Mouse (Mus musculus) liver, embryonic 13.5 days (tissue): ENCODE results near the gene Dusp14. TPM values are rescaled to one million over a fixed set of nuclear protein-coding genes. Genes with fewer than 3 reads are reported as not detected.

ENCODE experiments used
- ATAC-seq: fragments of 200-750 bp; cut with Nextera tagmentation; 2 replicates; pipeline ENCODE4 v1.8.0; 2017; ENCODE audit warnings: low read depth, mild to moderate bottlenecking, moderate number of reproducible peaks, moderate library complexity
- DNase-seq: peaks from one replicate; pipeline ENCODE4 v3.0.0; 2022
- H3K27ac ChIP-seq: fragments of 300-500 bp; sonication (generic); 2 replicates; pipeline ENCODE4 v1.5.1; 2015; ENCODE audit warnings: moderate library complexity, mild to moderate bottlenecking, inconsistent platforms
- H3K27me3 ChIP-seq: fragments of 300-500 bp; sonication (generic); 2 replicates; pipeline ENCODE4 v1.6.1; 2015; ENCODE audit warnings: mild to moderate bottlenecking, inconsistent platforms
- H3K36me3 ChIP-seq: fragments of 300-500 bp; sonication (generic); 2 replicates; pipeline ENCODE4 v1.6.1; 2015; ENCODE audit warnings: mild to moderate bottlenecking, inconsistent platforms
- H3K4me1 ChIP-seq: fragments of 300-500 bp; sonication (generic); replicated peaks from 2 replicates; pipeline ENCODE4 v1.6.1; 2015; ENCODE audit warnings: inconsistent platforms
- H3K4me2 ChIP-seq: fragments of 300-500 bp; sonication (generic); 2 replicates; pipeline ENCODE4 v1.6.1; 2015; ENCODE audit warnings: inconsistent platforms, mild to moderate bottlenecking, moderate library complexity
- H3K4me3 ChIP-seq: fragments of 300-500 bp; sonication (generic); replicated peaks from 2 replicates; pipeline ENCODE4 v1.5.1; 2015; ENCODE audit warnings: mild to moderate bottlenecking, inconsistent platforms
- H3K9ac ChIP-seq: fragments of 300-500 bp; sonication (generic); 2 replicates; pipeline ENCODE4 v1.6.1; 2015; ENCODE audit warnings: mild to moderate bottlenecking, inconsistent platforms
- H3K9me3 ChIP-seq: fragments of 300-500 bp; sonication (generic); replicated peaks from 2 replicates; pipeline ENCODE4 v1.6.1; 2016; ENCODE audit warnings: inconsistent platforms
- WGBS: fragments of 180-500 bp; shearing (Covaris S2); methylation state at CpG from one replicate; pipeline ENCODE4 v1.1.7; 2015; ENCODE audit not compliant: insufficient replicate concordance; 5-methylcytosine and 5-hydroxymethylcytosine counted together
- polyA plus RNA-seq: library from polyadenylated mRNA; unstranded; fragments of >200 nt; fragmentation: Nextera tagmentation; extraction: Ambion mirVana; gene quantifications from 2 replicates; pipeline ENCODE4 v1.2.1, GENCODE M21; 2015

The Dusp14 gene
- polyA plus RNA-seq, 1 experiment from 2014 or later: 1.3 TPM

DNA sequence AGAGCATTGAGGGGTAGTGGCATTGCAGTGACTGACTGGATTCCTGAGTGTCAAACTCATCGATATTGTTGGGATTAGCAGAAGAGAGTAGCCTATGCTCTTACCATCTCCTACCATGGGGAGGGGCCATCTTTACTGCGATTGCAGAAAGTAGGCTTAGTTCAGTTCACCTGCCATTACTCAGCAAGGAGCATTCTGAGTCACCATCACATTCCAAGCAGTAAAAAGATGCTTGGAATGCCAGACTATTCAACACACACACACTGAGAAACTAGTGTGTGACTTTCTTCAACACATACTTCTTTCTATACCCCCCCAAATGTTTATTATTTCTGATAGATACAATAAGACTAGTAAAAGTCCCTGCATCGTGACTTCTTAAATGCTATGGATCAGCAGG is 11.3 kb upstream of the Dusp14 start:
- Histone ChIP-seq H3K9ac (no peak overlapping the region), H3K27ac (no peak overlapping the region), H3K9me3 (no peaks in the 10 kb centered on the region), H3K4me3 (no peak overlapping the region), H3K4me1 (no peaks in the 10 kb centered on the region), H3K27me3 (no peaks in the 10 kb centered on the region), H3K36me3 (peaks cover 20% of the 10 kb centered on the region), H3K4me2 (no peak overlapping the region)
- no peak for DNase-seq
- 85% methylated on average over 3 of the region's 3 CpGs for whole genome bisulfite sequencing
- no peak for ATAC-seq

- Histone ChIP-seq H3K9me3 (no peaks in the 10 kb centered on the region), H3K9ac (no peak overlapping the region), H3K4me3 (no peak overlapping the region), H3K36me3 (peaks cover 20% of the 10 kb centered on the region), H3K4me2 (no peak overlapping the region), H3K4me1 (no peaks in the 10 kb centered on the region), H3K27ac (no peak overlapping the region), H3K27me3 (no peaks in the 10 kb centered on the region)
- ATAC-seq (no peak), DNase-seq (no peak)
- WGBS: 62% methylated on average over 4 of the region's 4 CpGs
Measured at GRCm38 (mm10) chr11:84079887-84080286, 10.8 kb upstream of the Dusp14 start.

DNA sequence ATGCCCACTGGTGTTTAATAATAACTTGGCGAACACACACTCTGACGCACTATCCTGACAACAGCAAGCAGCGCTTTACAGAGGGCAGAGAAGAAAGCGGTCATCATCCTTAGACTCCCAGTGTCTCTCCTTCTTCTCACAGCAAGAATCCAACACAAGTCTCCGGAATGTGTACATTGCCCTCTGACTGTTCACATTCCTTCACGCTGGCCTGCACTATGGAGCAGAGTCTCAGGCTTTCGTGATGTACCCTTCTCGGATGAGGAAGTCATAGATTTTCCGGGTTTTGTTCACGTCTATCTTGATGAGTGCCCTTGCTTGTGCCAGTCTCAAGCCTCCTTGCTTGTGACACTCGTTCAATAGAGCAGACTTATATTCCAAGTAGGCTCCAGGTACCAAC is 10.3 kb upstream of the Dusp14 start:
- Histone ChIP-seq H3K27me3 (no peaks in the 10 kb centered on the region), H3K9me3 (no peaks in the 10 kb centered on the region), H3K9ac (no peak overlapping the region), H3K4me2 (no peak overlapping the region), H3K27ac (no peak overlapping the region), H3K4me3 (no peak overlapping the region), H3K36me3 (peaks cover 20% of the 10 kb centered on the region), H3K4me1 (no peaks in the 10 kb centered on the region)
- ATAC-seq (no peak), DNase-seq (no peak)
- WGBS: 80% methylated on average over 11 of the region's 11 CpGs

GRCm38 (mm10) chr11:84078601-84079000 is 9.5 kb upstream of the Dusp14 start:
- no peak overlapping the region for H3K9ac ChIP-seq
- WGBS: 82% methylated on average over 9 of the region's 9 CpGs
- H3K27me3 ChIP-seq: no peaks in the 10 kb centered on the region
- H3K36me3 ChIP-seq: peaks cover 20% of the 10 kb centered on the region
- no peak overlapping the region for H3K4me2 ChIP-seq
- no peak for ATAC-seq
- no peak overlapping the region for H3K27ac ChIP-seq
- no peaks in the 10 kb centered on the region for H3K9me3 ChIP-seq
- DNase-seq: no peak
- no peak overlapping the region for H3K4me3 ChIP-seq
- no peaks in the 10 kb centered on the region for H3K4me1 ChIP-seq

DNA sequence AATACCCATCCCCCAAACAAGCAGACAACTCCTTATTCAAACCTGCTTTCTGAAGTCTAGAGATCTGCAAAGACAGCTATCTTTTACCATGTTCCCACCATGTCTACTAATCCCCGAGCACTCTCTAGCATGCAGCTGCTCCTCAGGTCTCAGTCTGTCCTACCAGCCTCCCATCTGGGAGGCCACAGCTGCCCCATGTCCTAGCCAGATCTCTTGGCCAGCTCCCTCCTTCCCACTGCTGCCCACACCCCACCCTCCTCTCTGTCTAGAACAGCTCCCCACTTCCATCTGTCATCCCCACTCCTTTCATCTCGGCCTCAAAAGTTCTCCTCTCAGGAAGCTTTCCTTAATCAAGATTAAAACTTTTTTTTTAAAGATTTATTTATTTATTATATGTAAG is 7.9 kb upstream of the Dusp14 start:
- no peak overlapping the region for H3K4me3 ChIP-seq
- H3K4me1 ChIP-seq: no peaks in the 10 kb centered on the region
- peaks cover 16% of the 10 kb centered on the region for H3K36me3 ChIP-seq
- no peak overlapping the region for H3K27ac ChIP-seq
- peaks cover 2% of the 10 kb centered on the region; the same call in 1 of the 2 replicates for H3K27me3 ChIP-seq
- H3K4me2 ChIP-seq: no peak overlapping the region
- no peak overlapping the region for H3K9ac ChIP-seq
- WGBS: 61% methylated on average over 2 of the region's 2 CpGs
- ATAC-seq: no peak
- H3K9me3 ChIP-seq: no peaks in the 10 kb centered on the region
- DNase-seq: no peak

DNA sequence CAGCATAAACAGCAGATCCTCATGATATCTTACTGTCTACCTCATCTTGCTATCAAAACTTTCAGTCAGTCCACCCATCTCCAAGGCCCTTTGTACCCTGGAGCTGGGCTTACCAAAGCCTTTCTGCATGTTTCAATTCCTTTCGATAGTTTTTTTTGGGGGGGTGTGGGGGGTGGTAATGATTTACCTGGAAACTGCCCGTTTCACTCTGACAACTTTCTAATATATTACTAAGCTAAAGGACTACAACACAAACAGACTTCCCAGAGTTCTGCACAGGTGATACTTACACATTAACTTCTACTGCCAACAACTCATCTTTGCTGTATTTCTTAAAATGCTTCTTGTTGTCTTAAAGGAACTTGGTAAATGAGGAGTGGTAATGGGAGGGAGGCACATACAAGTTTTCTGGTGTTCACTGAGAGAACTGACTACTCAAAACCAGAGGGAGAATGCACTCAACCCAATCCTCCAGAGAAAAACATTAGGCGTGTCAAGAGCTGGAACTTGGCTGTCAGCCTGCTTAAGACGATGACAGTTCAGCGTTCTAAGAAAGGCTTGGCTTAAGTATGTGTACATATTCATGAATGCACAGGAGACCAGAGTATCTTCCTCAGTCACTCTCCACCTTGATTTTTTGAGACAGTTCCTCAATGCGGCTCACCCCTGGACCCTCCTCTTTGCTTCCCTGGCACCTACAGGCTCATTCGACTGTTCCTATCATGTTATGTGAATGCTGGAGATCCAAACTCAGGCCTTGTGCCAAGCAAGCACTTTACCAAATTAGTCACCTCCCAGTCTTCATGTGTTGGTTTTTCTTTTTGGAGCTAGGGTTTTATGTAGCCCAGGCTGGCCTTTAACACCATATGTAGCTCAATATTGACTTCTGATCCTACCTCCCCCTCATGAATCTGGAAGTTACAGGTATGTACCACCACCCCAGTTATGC is 5.0 kb upstream of the Dusp14 start:
- Histone ChIP-seq H3K27ac (no peak overlapping the region), H3K9ac (no peak overlapping the region), H3K4me3 (no peak overlapping the region), H3K4me2 (no peak overlapping the region), H3K36me3 (peaks cover 4% of the 10 kb centered on the region; the same call in 1 of the 2 replicates), H3K4me1 (no peaks in the 10 kb centered on the region), H3K27me3 (peaks cover 26% of the 10 kb centered on the region), H3K9me3 (no peaks in the 10 kb centered on the region)
- DNase-seq: no peak
- ATAC-seq: no peak
- 66% methylated on average over 7 of the region's 7 CpGs for WGBS

- no peak overlapping the region for H3K27ac ChIP-seq
- no peak for DNase-seq
- H3K4me3 ChIP-seq: no peak overlapping the region
- WGBS: 46% methylated on average over 9 of the region's 9 CpGs
- peaks cover 36% of the 10 kb centered on the region for H3K27me3 ChIP-seq
- H3K9me3 ChIP-seq: no peaks in the 10 kb centered on the region
- H3K4me1 ChIP-seq: peaks cover 6% of the 10 kb centered on the region; the same call in 1 of the 2 replicates
- H3K36me3 ChIP-seq: no peaks in the 10 kb centered on the region
- H3K9ac ChIP-seq: no peak overlapping the region
- H3K4me2 ChIP-seq: no peak overlapping the region
- no peak for ATAC-seq
Measured at GRCm38 (mm10) chr11:84072904-84073651, 4.0 kb upstream of the Dusp14 start.

- ATAC-seq (0 out of 2 replicates have a peak, but pooled peaks have one; percentile 36), DNase-seq (no peak)
- H3K27ac ChIP-seq: no peak overlapping the region
- H3K4me3 ChIP-seq: peak overlapping the region; percentile 62
- peak overlapping the region; percentile 49 for H3K9ac ChIP-seq
- 1% methylated on average over 62 of the region's 63 CpGs for whole genome bisulfite sequencing
- no peaks in the 10 kb centered on the region for H3K36me3 ChIP-seq
- H3K27me3 ChIP-seq: peaks cover 79% of the 10 kb centered on the region
- peaks cover 26% of the 10 kb centered on the region for H3K4me1 ChIP-seq
- peak overlapping the region; percentile 77 for H3K4me2 ChIP-seq
- H3K9me3 ChIP-seq: no peaks in the 10 kb centered on the region
Measured at GRCm38 (mm10) chr11:84068191-84069033, 649 bp downstream of the Dusp14 start.

DNA sequence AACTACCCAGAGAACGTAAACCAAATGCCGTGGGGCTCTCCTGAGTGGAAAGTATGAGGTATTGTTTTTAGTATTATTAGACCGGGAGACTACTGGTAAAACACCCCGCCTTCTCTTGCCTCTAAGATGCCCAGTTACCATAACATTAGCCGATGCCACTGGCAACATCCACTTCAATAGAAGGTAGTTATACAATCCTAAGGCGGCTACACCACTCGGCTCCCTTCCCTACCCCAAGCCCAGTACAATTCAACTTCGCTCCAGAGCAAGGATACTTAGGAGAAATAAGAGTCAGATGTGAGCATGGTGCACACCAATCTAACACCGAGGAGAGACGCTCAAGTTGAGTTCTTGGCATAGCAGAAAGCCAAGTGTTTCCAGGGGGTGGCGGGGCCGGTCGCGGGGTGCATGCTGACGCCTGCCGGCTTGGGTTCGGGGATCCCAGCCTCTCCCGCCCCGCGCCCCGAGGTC is 1.3 kb downstream of the Dusp14 start:
- H3K4me2 ChIP-seq: peak overlapping the region; percentile 77
- peaks cover 26% of the 10 kb centered on the region for H3K4me1 ChIP-seq
- peaks cover 80% of the 10 kb centered on the region for H3K27me3 ChIP-seq
- H3K36me3 ChIP-seq: no peaks in the 10 kb centered on the region
- no peak overlapping the region for H3K27ac ChIP-seq
- no peaks in the 10 kb centered on the region for H3K9me3 ChIP-seq
- H3K4me3 ChIP-seq: peak overlapping the region; percentile 62
- DNase-seq (no peak), ATAC-seq (no peak)
- H3K9ac ChIP-seq: peak overlapping the region; percentile 49
- WGBS: 5% methylated on average over 21 of the region's 21 CpGs

GRCm38 (mm10) chr11:84066927-84067645 is 2.0 kb downstream of the Dusp14 start:
- Histone ChIP-seq H3K4me1 (peaks cover 26% of the 10 kb centered on the region), H3K9ac (no peak overlapping the region), H3K9me3 (no peaks in the 10 kb centered on the region), H3K36me3 (no peaks in the 10 kb centered on the region), H3K4me3 (peak overlapping the region; percentile 62), H3K27me3 (peaks cover 78% of the 10 kb centered on the region), H3K27ac (no peak overlapping the region), H3K4me2 (peak overlapping the region; percentile 77; the same call in 1 of the 2 replicates)
- 13% methylated on average over 18 of the region's 18 CpGs for WGBS
- DNase-seq (no peak), ATAC-seq (no peak)
